Mouse (Mus musculus) gastrocnemius, postnatal 25 days (tissue): Measurements from ENCODE around the gene Scgb1a1. TPM values are rescaled to one million over a fixed set of nuclear protein-coding genes. Genes with fewer than 3 reads are reported as not detected.
"Not testable (repeated sequence)": the region's sequence is repeated elsewhere in the genome, so short reads cannot be mapped to it uniquely, and the experiment has no call there.

Experiments
- DNase-seq: peaks from one replicate; pipeline ENCODE4 v3.0.0; 2022
- long read RNA-seq, 2 experiments: library from polyadenylated mRNA; stranded (forward); transcript quantifications; one replicate each; pipeline ENCODE4 v2.0.0; 2021
- total RNA-seq, 2 experiments: library from RNA; stranded (reverse); gene quantifications; 1 replicate in 1 of 2; 2 replicates in 1 of 2; pipeline ENCODE4 v1.2.3; 2021

Scgb1a1 gene
- not detected for total RNA-seq
- long read RNA-seq, experiment 1, result 0 reads
- long read RNA-seq, experiment 2, result 0 reads

DNA sequence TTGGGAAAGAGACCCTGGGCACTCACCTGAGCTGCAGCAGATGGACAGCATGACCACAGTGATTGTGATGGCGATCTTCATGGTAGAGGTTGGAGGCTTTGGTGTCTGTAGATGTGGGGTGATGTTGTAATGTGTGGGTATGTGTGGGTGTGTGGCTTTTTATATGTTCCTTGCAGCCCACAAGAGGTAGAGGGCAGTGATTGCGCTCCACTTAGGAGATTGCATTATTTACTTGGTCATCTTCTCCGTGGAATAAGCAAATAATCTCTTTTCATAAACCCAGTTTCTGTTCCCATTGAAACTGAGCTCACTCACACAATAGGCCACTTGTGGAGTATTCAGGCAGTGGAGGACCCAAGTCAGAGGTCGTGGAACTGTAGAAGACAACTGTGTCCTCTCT is at the start of gene Scgb1a1:
Scgb1a1 (minus strand) TSS at position 138 of the 400 bp plus-strand sequence.
- DNase-seq, result no peak

DNA sequence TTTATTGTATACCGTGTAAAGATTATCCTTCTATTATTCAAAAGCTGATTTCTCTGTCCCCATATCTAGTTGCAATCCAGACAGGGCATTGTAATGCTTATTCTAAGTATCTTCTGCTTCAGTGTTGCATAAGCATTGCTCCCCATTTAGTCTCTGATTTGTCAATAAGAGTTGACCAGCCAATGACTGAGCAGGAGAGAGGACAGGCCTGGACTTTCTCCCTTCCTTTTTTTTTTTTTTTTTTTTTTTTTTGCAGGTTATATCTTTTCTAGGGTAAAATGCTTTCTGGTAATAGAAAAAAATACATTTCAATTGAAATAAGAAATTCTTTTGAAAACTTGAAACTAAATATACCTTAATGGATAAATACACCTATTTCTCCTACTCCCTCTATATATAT is 49.4 kb upstream of the Scgb1a1 start:
- DNase-seq, result no peak

DNA sequence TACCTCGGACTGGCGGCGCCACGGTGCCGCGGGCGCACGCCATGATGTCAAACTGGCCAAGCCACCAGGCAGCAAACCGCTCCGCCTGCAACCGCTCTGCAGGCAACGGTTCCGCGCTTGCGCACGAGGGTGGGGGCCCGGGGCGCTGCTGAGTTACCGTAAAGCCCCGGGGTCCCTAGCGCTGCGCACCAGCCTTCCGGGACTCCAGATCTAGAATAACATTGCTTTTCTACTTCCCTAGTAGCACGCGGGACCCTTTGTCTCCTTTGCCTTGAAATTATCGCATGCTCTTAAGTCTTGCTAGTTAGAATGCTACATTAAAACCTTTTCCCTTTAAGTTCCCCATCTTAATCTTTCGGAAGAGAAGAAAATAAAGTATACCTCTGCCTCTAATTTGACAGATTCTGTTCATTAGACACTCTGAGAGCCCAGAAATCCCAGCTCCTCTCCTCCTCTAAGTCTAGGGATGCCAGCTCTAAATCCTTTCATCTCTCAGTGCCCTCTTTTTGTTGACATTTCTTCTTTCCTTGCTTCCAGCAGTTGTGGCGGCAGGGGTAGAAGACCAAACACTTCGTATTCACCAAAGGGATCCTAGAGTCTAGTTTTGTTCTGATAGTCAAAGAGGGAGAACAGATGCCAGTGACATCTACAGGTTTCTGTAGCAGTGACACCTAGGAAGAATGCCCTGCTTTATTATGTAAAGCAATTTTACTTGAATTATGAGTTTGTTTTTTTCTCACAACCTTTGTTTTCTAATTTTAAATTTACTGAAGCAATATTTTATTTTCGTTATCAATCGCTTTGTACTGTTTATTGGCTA is 48.0 kb upstream of the Scgb1a1 start, which contains the start of gene Asrgl1:
Asrgl1 (minus strand) TSS at position 125 of the 820 bp plus-strand sequence.
- peak; percentile 89 for DNase-seq

DNA sequence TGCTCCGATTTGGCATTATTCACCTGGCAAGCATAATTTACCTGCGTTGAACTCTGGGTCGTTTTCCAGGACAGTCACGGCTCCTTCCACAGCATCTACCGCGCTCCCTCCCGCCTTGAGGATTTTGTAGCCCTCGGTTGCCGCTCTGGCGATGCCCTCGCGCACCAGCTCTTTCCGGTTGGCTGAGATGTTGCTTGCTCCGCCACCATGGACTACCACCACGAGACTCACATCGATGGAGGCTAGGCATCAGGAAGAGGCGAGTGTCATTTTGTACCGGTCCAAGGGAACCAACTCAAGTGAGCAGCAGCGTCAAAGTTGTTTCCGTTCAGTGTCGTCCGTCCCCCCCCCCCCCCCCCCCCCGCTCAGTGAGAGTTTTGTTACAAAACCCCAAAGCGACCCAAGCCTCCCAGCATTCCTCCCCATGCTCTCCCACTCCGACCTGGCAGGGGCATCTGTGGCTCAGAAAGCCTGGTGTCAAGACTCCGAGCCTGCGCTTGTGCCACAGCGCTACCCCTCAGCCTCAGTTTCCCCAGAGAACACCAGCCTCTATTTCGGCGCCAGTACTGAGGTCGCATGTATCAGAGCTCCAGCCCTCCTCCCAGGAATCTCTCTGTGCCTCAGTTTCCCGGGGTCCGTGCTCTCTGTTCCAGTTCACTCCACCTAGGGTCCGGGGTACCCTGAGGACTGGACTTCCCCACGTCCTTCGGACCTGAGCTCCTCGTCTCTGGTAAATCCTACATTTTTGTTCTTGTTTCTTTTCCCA is 47.2 kb upstream of the Scgb1a1 start:
- no peak for DNase-seq

DNA sequence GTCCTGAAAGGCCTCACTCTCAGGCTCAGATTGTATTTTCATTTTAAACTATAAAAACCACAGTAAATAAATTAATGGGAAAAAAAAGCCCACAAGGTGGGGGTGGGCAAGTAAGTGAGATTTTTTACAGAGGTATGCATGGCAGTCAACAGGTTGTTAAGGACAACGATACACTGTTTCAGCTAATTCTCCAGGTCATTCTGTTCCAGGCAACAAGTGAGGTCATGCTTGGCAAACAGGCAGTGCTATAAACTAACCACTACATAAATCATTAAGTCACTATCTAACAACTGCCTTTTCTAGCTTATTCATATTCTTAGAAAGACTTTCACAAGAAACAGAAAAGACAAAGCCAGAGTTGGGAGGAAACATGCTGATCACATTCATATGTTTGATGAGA is 42.2 kb upstream of the Scgb1a1 start:
- DNase-seq, result no peak

DNA sequence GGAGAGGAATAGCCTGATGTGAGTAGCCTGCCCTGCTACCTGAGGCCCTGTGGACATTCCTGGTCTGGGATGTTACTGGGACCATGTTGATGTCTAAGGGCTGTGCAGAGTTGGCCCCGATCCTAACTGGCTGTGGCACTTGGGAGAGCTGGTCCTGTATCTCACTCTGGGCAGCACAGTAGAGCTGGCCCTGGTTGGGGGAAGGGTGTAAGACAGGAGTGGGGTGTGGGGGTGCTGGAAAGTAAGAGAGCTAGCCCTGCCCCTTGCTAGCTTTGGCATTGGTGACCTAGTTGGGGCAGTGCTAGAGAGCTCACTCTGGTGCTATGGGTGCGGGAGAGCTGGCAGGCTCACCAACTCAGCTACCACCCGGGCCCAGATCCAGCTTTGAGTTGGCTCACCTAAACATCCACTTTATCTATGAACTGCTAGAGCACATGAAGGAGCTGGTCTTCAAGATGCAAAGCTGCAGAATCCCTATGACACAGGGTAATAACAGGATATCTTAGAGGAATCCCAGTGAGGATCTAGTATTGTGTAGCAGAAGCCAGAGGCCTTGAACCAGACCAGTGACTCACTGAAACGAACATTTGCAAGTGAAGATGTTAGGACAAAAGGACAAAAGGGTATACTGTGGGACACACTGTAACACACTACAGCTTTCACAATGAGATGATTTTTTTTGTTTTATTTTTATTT is 40.9 kb upstream of the Scgb1a1 start:
- no peak for DNase-seq

DNA sequence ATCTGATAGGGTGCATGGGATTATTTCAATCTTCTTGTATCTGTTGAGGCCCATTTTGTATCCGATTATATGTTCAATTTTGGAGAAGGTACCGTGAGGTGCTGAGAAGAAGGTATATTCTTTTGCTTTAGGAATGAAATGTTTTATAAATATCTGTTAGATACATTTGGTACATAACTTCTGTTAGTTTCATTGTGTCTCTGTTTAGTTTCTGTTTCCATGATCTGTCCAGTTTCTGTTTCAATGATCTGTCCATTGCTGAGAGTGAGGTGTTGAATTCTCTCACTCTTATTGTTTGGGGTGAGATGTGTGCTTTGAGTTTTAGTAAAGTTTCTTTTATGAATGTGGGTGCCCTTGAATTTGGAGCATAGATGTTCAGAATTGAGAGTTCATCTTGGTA is 36.2 kb upstream of the Scgb1a1 start:
- not testable (repeated sequence) for DNase-seq

DNA sequence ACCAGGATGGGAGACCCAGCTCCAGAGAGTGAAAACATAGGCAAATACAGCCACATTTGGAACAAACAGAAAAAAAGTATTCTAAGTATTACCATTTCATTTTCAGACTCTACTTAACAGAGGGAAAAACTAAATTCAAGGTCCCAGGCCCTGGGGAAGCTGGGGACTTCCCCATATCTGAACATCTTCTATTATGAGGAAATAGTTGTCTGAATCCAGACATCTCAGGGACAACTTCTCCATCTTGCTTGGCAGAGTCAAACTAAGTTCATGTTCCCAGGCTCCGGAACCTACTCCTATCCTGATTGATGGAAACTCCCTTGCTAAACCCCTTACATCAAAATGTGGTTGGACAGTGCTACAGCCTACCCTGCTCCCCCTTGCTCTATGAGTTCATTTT is 34.6 kb upstream of the Scgb1a1 start:
- no peak for DNase-seq

DNA sequence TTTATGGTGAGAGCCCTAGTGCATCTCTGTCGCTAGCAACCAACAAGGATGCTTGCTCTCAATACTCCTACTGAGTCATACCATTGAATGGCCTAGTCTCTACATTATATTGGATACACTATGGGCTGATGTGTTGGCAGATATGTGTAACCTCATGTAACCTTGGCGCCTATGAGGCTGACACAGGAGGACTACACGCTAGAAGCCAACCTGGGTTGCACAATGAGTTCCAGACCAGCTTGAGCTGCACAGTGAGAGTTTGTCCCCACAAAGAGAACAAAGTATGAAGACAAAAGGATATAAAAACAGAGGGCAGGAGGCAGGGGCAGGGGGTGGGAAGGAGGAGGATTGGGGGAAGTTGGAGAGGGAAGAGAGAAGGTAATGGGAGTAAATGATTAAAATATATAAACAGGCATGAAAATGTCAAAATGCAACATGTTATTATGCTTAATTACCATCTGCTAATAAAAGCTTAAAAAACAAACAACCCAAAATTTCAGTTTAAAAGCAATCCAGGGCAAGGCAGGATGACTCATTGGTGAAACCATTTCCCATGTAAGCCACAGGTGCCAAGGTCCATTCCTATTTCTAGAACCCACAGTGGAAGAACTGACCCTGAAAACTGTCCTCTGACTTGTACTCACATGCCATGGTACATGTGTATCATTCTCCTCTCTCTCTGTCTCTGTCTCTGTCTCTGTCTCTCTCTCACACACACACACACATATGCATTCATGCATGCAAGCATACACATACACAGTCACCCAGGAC is 32.1 kb upstream of the Scgb1a1 start:
- DNase-seq, result no peak

DNA sequence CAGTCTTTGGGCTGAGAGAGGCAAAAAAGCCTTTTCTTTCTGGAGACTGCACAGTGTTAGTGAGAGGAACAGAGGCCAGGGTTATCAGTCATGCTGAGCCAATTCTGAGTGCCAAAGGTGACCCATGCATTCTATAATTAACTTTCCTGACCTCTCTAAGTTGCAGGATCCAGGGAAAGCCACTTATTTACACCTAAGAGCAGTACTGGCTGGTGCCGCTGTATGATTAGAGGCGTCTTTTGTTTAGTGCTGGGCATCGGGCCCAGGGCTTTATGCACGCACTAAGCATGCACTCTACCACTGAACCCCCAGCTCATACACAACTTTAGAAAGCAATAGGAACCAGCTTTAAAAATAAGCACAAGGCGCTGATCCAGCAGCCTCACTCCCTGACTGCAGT is 29.5 kb upstream of the Scgb1a1 start:
- no peak for DNase-seq

DNA sequence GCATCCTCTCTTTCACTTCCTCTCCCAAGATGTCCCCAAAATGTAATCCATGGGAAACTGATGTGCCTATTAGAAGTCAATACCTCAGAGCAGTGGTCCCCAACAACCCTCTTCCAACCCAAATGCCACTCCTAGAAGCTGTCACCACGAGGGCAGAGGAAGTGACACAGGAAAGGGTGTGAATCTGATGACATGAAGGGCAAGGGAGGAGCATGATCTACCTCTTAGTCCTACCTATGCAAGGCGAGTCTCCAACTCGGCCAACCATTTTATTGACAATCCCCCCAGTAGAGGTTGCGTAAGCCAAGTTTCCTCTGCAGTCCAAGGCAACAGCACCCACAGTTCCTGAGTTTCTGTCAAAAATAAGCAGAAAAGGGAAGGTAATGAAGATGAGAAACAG is 28.5 kb upstream of the Scgb1a1 start:
- DNase-seq, result no peak

DNA sequence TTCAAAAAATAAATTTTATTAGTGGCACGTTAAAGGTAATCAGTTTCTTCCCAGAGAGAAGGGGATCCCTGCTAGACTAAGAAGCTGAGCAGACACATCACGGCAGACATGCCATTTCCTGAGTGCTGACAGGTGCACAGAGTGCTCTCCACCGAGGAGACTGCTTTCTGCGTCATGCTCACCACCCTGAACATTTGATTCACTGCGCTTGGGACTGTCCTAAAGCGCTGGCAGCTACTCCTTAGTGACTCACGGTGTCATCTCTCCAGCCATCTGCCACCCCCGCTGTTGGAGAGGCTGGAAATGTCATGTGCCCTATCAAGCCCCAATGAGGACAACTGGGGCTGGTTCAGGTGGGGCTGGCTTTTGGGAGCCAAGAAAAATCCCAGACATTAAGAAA is 24.3 kb upstream of the Scgb1a1 start:
- DNase-seq, result peak; percentile 79

DNA sequence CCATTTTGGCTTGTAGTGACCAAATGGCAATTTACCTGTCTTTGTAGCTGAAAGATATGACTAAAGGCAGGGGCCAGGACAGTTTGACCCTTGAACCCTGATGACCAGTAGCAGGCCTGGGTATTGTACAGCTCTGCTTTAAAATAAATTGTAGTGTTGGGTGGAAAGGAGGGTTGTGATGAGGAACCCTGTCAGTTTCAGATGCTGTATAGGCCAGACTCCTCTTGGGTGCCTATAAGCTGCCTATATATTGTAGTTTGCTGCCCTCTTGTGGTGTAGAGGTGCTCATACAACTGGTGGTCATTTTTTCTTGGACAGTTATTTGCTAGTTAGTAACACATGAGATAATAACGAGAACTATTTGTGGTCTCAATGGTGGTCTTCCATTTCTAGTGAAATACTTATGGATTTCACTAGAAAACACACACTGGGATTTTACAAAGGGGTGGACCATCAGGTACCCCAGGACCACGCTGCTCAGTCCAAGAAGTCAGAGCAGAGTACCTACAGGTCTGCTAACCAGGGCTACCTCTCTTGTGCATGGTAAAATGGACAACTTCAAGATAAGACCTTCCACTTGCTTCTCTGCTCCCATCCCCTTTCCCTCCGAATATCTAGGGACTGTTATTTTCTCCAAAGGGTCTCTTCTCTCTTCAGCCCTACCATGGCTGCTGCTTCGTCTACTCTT is 22.6 kb upstream of the Scgb1a1 start:
- peak; percentile 12 for DNase-seq

DNA sequence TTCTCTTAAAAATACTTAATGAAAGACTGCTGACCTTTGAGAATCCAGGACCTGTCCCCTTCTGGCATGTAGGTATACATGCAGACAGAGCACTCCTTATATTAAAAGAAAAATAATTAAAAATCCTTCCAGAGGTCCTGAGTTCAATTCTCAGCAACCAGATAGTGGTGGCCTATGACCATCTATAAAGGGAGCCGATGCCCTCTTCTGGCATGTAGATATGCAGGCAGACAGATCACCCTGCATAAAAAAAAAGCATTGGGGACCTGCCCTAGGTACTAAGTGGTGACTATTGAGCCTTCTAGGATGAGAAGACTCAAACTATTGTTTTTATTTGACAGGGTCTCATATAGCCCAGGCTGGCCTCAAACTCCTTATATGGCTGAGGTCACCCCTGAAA is 20.8 kb upstream of the Scgb1a1 start:
- no peak for DNase-seq

DNA sequence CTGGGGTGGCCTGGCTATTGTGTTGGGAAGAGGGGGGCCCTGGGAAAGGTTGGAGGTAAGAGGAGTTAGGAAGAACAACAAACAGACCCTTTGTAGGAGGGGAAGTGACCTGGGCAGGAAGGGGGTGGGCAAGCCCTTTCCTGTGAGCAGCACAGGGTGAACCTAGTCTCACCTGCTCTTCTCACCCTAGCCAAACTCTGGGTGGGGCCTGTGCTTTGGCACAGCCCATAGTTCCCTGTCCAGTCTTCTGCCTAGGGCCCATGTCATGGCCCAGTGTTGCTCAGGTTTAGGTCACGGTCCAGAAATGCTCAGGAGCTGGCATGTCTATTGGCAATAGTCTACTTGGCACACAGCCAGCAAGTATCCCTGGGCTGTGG is 19.6 kb upstream of the Scgb1a1 start:
- no peak for DNase-seq

DNA sequence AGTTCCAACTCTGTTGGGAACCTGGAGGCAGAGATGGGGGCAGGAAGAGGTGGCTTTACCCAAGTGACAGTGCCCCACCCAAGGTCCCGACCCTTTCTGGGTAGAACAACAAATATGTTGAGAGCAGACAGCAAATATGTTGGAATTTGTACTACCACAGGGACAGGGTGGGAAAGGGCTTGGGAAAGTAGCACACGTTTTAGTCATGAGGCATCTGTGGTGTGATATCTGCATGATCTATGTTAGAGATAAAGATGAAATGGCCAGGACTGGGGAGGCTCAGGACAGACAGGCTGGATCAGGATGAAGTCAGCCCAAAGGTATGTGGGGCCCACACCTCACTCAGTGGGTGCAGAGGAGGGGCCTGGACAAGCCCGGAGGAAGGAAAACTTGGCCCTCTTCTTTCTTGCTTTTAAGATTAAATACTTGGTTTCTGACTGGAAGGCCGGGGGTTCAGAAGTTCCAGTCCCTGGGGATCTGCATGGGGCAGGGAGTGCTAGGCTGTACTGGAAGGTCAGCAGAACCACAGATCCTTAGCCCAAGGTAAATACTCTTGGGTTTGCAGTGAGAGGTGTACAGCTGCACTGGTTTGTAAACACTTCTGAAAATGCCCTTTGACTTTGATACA is 19.1 kb upstream of the Scgb1a1 start:
- DNase-seq, result peak; percentile 41

DNA sequence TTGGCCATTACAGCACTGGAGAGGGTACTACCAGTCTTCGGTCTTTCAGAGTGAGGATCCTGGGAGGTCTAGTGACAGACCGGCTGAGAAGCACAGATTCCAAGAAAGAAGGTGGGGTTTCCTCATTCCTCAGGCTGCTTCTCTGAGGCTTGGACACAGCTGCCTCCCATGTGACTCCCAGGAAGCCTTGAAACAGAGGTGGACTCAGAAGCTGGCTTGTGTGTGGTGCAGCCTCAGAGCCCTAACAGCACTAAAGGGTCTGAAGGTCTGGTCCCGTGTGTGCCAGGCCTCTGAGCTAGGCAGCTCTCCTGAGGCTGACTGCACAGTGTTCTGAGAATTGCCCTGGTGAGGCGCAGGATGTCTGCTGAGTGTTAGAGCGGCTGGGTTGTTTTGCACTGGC is 18.3 kb upstream of the Scgb1a1 start:
- peak; percentile 46 for DNase-seq

DNA sequence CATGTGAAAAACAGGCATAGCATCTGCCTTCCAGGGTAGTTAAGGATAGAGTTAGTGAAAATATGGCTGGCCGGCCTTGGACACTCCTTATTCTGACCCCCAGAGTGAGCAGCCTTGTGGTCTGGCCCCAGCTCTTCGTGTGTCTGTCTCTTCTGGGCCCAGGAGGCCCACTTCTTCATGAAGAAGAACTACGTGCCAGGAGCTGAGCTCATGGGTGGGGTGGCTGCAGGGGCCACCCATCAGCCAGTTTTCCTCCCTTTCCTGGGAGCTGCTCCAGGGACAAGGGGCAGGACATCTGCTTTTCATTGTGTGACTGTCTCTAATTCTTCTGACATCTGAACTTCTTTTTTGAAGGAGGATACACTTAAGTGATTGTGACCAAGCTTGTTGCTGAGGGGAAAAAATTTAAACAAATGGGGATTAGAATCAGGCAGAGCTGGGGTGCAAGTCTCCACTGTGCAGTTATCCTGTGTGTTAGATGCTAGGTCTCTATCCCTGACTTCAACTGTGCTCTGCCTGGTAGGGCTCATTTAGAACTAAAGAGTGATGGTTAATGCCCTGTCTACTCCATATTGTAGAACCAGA is 17.4 kb upstream of the Scgb1a1 start:
- DNase-seq, result peak; percentile 80

DNA sequence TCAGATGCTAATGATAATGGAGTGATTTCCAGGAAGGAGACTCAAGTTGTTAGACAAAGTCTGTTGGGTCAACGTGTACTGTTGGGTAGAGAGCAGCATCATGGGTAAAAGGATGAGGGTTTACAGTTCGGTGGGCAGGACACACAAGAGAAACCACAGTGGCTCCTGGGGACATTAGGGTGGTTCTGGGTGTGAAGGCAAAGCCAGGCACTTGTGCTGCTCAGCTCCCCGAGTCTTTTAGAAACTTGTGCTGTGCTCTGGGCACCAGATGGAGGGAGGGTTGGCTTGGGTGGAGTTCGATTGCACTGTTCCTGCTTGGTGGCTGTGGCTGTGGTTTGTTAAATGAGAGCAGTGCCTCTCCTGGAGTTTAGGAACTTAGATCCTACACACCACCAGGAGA is 16.2 kb upstream of the Scgb1a1 start:
- no peak for DNase-seq

DNA sequence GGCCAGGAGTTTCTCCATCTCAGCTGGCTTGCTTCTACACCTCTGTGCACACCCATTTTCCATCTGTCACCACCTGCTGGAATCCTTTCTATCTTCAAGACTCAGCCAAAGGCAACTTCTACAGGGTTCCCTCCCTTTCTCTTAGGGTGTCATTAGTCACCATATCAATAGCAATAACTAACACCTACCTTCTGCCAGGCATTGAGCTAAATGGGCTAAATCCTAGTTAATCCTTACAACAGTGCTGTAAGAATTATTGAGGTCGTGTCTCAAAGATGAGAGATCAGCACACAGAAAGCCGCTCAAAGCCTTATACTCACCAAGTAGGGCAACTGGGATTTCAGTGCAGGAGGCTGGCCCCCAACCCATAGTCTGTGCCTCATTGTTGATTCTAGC is 13.3 kb upstream of the Scgb1a1 start:
- DNase-seq, result no peak
